ENCODE assay signal across 27 mouse cellular contexts in the genomic region with DNA sequence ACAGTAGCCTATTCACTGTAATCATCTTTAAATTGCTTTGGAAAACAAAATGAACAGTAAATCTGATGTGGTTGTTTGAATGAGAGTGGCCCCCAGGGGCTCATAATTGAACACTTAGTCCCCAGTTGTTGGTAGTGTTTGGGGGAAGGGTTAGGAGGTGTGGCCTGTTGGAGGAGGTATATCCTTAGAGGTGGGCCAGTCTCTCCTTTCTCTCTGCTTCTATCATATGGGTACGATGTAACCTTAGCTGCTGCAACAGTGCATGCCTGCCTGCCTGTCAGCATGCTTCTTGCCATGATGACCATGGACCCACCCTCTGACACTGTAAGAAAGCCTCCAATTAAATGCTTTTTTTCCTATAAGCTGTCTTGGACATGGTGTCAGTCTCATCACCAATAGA. TPM values are rescaled to one million over a fixed set of nuclear protein-coding genes. Genes with fewer than 3 reads are reported as not detected.
DNase-seq lines count a peak whose midpoint lies in the region; ATAC-seq and TF ChIP-seq lines count a peak whose summit lies in the region.
"Had no signal": no experiment of that assay in that cellular context is flagged by ENCODE, and none has a peak within 500 bp of the region (broad histone marks: within the 10 kb centered on the region; RNA-seq: fewer than 3 reads in every experiment).

No protein-coding gene starts in this region.

- H3K9me3 ChIP-seq in heart, embryonic 14.5 days (ENCODE audit: control insufficient read depth, low read length), result no peaks in the 10 kb centered on the region
- H3K9me3 ChIP-seq in neural tube, embryonic 13.5 days, result no peaks in the 10 kb centered on the region
- H3K9me3 ChIP-seq in neural tube, embryonic 15.5 days (replicated peaks), result no peaks in the 10 kb centered on the region
- H3K9me3 ChIP-seq: embryonic facial prominence, embryonic 12.5 days; limb, embryonic 13.5 days; lung, embryonic 15.5 days; midbrain, embryonic 12.5 days had no signal

- H3K79me2 ChIP-seq in heart, adult 2 months (replicated peaks; ENCODE audit: control insufficient read depth, insufficient read depth, low read length), result no peaks in the 10 kb centered on the region

- intact Hi-C loops in heart, adult 2 months (cut with DNase I), result no loop called here
- intact Hi-C loops in heart, postnatal 25 days (cut with DNase I), result no loop called here

- no peaks in the 10 kb centered on the region for H3K27me3 ChIP-seq in heart, adult 2 months (ENCODE audit: control insufficient read depth, insufficient read depth, low read length)
- H3K27me3 ChIP-seq in heart, embryonic 14.5 days (ENCODE audit: control insufficient read depth, insufficient read depth, low read length), result no peaks in the 10 kb centered on the region
- H3K27me3 ChIP-seq in neural tube, embryonic 13.5 days, result no peaks in the 10 kb centered on the region
- H3K27me3 ChIP-seq in neural tube, embryonic 15.5 days (replicated peaks), result no peaks in the 10 kb centered on the region
- H3K27me3 ChIP-seq: embryonic facial prominence, embryonic 12.5 days; limb, embryonic 13.5 days; lung, embryonic 15.5 days; midbrain, embryonic 12.5 days had no signal

- no peak overlapping the region for H3K4me3 ChIP-seq in heart, adult 2 months
- H3K4me3 ChIP-seq in heart, embryonic 14.5 days (ENCODE audit: control insufficient read depth in 1 of 2, insufficient read depth in 1 of 2, low read depth in 1 of 2, low read length in 2 of 2), result no peak overlapping the region
- H3K4me3 ChIP-seq in neural tube, embryonic 13.5 days, result no peak overlapping the region
- H3K4me3 ChIP-seq in neural tube, embryonic 15.5 days (replicated peaks), result no peak overlapping the region
- H3K4me3 ChIP-seq: embryonic facial prominence, embryonic 12.5 days; erythroblast, embryonic 14.5 days; gastrocnemius, adult 2 months; limb, embryonic 13.5 days; lung, embryonic 15.5 days; midbrain, embryonic 12.5 days had no signal

- H3K9ac ChIP-seq in heart, adult 2 months (ENCODE audit: low read depth, low read length), result no peak overlapping the region
- H3K9ac ChIP-seq in heart, embryonic 14.5 days (ENCODE audit: low read length), result peak overlapping the region; percentile 57
- H3K9ac ChIP-seq in neural tube, embryonic 13.5 days, result no peak overlapping the region
- H3K9ac ChIP-seq in neural tube, embryonic 15.5 days (replicated peaks), result no peak overlapping the region
- H3K9ac ChIP-seq: embryonic facial prominence, embryonic 12.5 days; hindbrain, embryonic 14.5 days; limb, embryonic 13.5 days; lung, embryonic 15.5 days; midbrain, embryonic 12.5 days had no signal

- TF ChIP-seq CTCF in heart, adult 2 months (IDR thresholded peaks at IDR 0.05), result no peak

- peak overlapping the region; percentile 26 for H3K27ac ChIP-seq in heart, adult 2 months
- H3K27ac ChIP-seq in heart, embryonic 14.5 days (replicated peaks in 1 of 2; ENCODE audit: control insufficient read depth in 1 of 2, insufficient read depth in 1 of 2, low read depth in 2 of 2, low read length in 2 of 2), result peak overlapping the region in 1 of 2 experiments; percentile 95; a peak in 2 of 4 replicates
- no peak overlapping the region for H3K27ac ChIP-seq in neural tube, embryonic 13.5 days (replicated peaks)
- H3K27ac ChIP-seq in neural tube, embryonic 15.5 days (replicated peaks), result no peak overlapping the region
- H3K27ac ChIP-seq: embryonic facial prominence, embryonic 12.5 days; gastrocnemius, adult 2 months; hindbrain, embryonic 14.5 days; limb, embryonic 13.5 days; lung, embryonic 15.5 days; midbrain, embryonic 12.5 days had no signal

- 19% methylated on average over 1 of the region's 1 CpGs for WGBS in heart, adult 2 months
- WGBS in heart, embryonic 14.5 days, result 20% methylated on average over 1 of the region's 1 CpGs
- WGBS in neural tube, embryonic 13.5 days, result 43% methylated on average over 1 of the region's 1 CpGs
- WGBS in neural tube, embryonic 15.5 days, result 57% methylated on average over 1 of the region's 1 CpGs

- peaks cover 10% of the 10 kb centered on the region for H3K36me3 ChIP-seq in heart, adult 2 months (ENCODE audit: control insufficient read depth, insufficient read depth, low read length)
- peaks cover 25% of the 10 kb centered on the region for H3K36me3 ChIP-seq in heart, embryonic 14.5 days (ENCODE audit: control insufficient read depth, insufficient read depth, low read length)
- no peaks in the 10 kb centered on the region for H3K36me3 ChIP-seq in neural tube, embryonic 13.5 days
- H3K36me3 ChIP-seq in neural tube, embryonic 15.5 days, result no peaks in the 10 kb centered on the region
- H3K36me3 ChIP-seq: embryonic facial prominence, embryonic 12.5 days; limb, embryonic 13.5 days; lung, embryonic 15.5 days; midbrain, embryonic 12.5 days had no signal

- peak overlapping the region; percentile 50 for H3K4me2 ChIP-seq in heart, embryonic 14.5 days (ENCODE audit: low read length)
- no peak overlapping the region for H3K4me2 ChIP-seq in neural tube, embryonic 13.5 days
- H3K4me2 ChIP-seq in neural tube, embryonic 15.5 days, result no peak overlapping the region
- H3K4me2 ChIP-seq: embryonic facial prominence, embryonic 12.5 days; hindbrain, embryonic 14.5 days; limb, embryonic 13.5 days; liver, embryonic 11.5 days; lung, embryonic 15.5 days; midbrain, embryonic 12.5 days had no signal

- no peak for TF ChIP-seq EP300 in heart, adult 2 months (IDR thresholded peaks at IDR 0.05; ENCODE audit: insufficient read depth, low read depth, low read length)

- H3K4me1 ChIP-seq in heart, adult 2 months (ENCODE audit: control insufficient read depth, insufficient read depth, low read length), result peaks cover 2% of the 10 kb centered on the region
- H3K4me1 ChIP-seq in heart, embryonic 14.5 days (ENCODE audit: control insufficient read depth in 2 of 2, insufficient read depth in 2 of 2, low read length in 2 of 2), result peaks cover 14 to 44% of the 10 kb centered on the region in 2 experiments
- H3K4me1 ChIP-seq in neural tube, embryonic 13.5 days (replicated peaks), result 0 out of 2 replicates have a peak, but pooled peaks cover 3% of the 10 kb centered on the region
- no peaks in the 10 kb centered on the region for H3K4me1 ChIP-seq in neural tube, embryonic 15.5 days
- H3K4me1 ChIP-seq: embryonic facial prominence, embryonic 12.5 days had no signal

- ATAC-seq in heart, embryonic 14.5 days (ENCODE audit: insufficient number of reproducible peaks, insufficient read depth, low FRiP score, low read depth), result no peak
- ATAC-seq in neural tube, embryonic 13.5 days (ENCODE audit: low read depth), result 0 out of 2 replicates have a peak, but pooled peaks have one; percentile 36
- ATAC-seq in neural tube, embryonic 15.5 days (ENCODE audit: low FRiP score), result no peak
- ATAC-seq: forebrain, embryonic 16.5 days; intestine, postnatal 0 days had no signal

- no peak for DNase-seq in heart, adult 2 months
- no peak for DNase-seq in heart, adult 8-10 months (ENCODE audit: low spot score)
- no peak for DNase-seq in heart, postnatal 25 days (ENCODE audit: low spot score)
- DNase-seq in spleen, postnatal 14 days (ENCODE audit: low spot score in 2 of 2), result no peak
- DNase-seq: adrenal gland, postnatal 14 days; cerebellum, adult 11 months; cerebellum, adult 9-10 months; cerebellum, postnatal 36 days; gastrocnemius, adult 2 months; gastrocnemius, postnatal 36 days; kidney, adult 9 months; kidney, postnatal 14 days; lung, postnatal 36 days; thymus, postnatal 4 days had no signal

- no peak for TF ChIP-seq POLR2A in heart, adult 2 months (IDR thresholded peaks at IDR 0.05; ENCODE audit: insufficient read depth, low read depth, low read length)

RNA-seq across cellular contexts. Expression of a gene that starts 9.5 kb away (rescaled TPM):
- total RNA-seq in heart, adult 2 months (2021), result 100 to 1,000 TPM; 123 to 133 TPM
- 62.3 and 74.5 TPM in 2 replicates for polyA plus RNA-seq in heart, adult 2 months (2012; rRNA removed)
- total RNA-seq in heart, adult 8-10 months (2022), result 100 to 1,000 TPM; 140 to 155 (median 148) TPM
- 157 and 162 TPM in 2 replicates for polyA plus RNA-seq in heart, embryonic 14.5 days (2014; fragmentation: Nextera tagmentation; extraction: Ambion mirVana)
- 100 to 1,000 TPM; 137 to 142 TPM for total RNA-seq in heart, postnatal 25 days (2021)
- 1.6 and 2.1 TPM in 2 replicates for polyA plus RNA-seq in neural tube, embryonic 13.5 days (2015; fragmentation: Nextera tagmentation; extraction: Ambion mirVana)
- 1.9 and 3.3 TPM in 2 replicates for polyA plus RNA-seq in neural tube, embryonic 15.5 days (2015; fragmentation: Nextera tagmentation; extraction: Ambion mirVana)
- total RNA-seq: megakaryocyte, adult 5-6 weeks had no signal
- polyA plus RNA-seq: erythroblast, embryonic 14.5 days had no signal

Comparison
In these comparisons a context has a peak if more than half of its experiments do, and no peak if none do; other contexts are left out.
1. RNA of a gene that starts 9.5 kb away (polyA plus RNA-seq): 157 to 162 TPM in heart, embryonic 14.5 days and 62.3 to 74.5 TPM in heart, adult 2 months; 1.6 to 2.1 TPM in neural tube, embryonic 13.5 days and 1.9 to 3.3 TPM in neural tube, embryonic 15.5 days; every median in the first group is over 10 times any median in the second.